Mouse (Mus musculus): ENCODE results near the gene Ppie.

DNA sequence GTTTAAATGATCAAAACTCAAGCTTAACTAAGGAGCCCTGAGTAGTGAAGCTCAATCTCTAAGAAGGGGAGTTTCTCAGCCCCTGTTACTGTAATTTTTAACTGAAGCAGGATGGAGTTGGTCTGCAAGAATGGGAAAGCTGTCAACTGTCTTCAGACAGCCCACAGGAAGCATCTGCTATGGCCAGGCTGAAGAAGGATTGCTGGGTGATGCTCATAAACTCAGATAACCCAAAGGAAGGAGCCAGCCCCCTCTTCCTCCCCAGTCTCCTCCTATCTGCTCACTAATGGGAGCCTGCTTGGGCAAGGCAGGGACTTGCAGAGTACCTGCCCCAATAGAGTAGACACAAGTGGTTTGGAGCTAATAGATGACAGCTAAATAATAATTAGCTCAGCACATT lies 16.1 kb upstream of the Ppie start:
- TF ChIP-seq CTCF (IDR thresholded peaks at IDR 0.05 in 2 of 3, conservative IDR thresholded peaks at IDR 0.05 in 1 of 3; ENCODE audit: control insufficient read depth in 1 of 3, insufficient read depth in 1 of 3, low read depth in 2 of 3, low read length in 3 of 3, poor library complexity in 1 of 3, severe bottlenecking in 1 of 3) (no peak; a peak in 1 of 6 replicates), TCF12 (IDR thresholded peaks at IDR 0.05; ENCODE audit: low read depth, low read length) (no peak), POLR2A (IDR thresholded peaks at IDR 0.05; ENCODE audit: control insufficient read depth in 1 of 2, insufficient read depth in 1 of 2, low read depth in 1 of 2, low read length in 2 of 2, poor library complexity in 1 of 2) (no peak), POLR2AphosphoS2 (IDR thresholded peaks at IDR 0.05; ENCODE audit: low read length) (no peak), MAZ (IDR thresholded peaks at IDR 0.05; ENCODE audit: low read depth, low read length) (no peak)
